Mouse (Mus musculus) monocyte, adult 5-6 weeks (primary cell): ENCODE data around the gene Notch2. TPM values are rescaled to one million over a fixed set of nuclear protein-coding genes. Genes with fewer than 3 reads are reported as not detected.

Experiments
- ATAC-seq: fragments of 153-309, 156-312 bp; replicated peaks from 2 replicates; pipeline ENCODE4 v1.8.0; 2017; ENCODE audit warnings: mild to moderate bottlenecking; ENCODE audit not compliant: low TSS enrichment, insufficient number of reproducible peaks, severe bottlenecking, poor library complexity, low FRiP score
- total RNA-seq: library from RNA; stranded (forward); fragments of 200-1000, 200-491, 200-594 nt; gene quantifications from 3 replicates; pipeline ENCODE4 v1.2.3, GENCODE M21; 2017

Notch2 gene
- total RNA-seq, 1 experiment from 2014 or later, result 135 TPM

DNA sequence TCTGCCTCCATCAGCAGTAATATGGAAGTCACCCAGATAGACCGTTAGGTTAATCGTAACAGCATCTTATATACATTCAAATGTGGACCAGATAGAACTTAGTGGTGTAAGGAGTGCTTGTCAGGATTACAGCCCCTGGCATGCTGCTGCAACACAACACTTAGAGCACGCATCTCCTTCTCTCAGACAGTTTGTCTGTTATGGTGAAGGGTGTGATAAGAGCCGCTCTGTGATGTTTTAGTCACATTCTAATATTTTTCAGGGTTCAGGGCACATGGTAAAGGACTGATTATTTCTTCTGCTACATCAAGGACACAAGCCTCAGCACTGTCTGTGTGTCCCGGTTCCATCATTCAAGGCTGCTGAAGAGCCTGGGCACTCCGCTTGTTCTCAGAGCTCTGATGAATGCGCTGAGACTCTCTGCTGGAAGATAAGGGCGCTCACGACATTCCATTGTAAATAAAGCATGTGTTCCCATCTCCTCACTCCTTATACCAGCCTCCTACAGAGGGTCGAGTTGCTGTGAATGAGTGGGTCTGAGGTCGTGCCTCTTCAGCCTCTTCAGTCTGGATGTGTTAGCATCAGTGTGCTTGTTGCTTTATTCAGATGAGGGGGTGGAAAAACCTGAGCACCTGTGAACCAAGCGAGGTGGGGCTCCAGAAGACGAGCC is 48.5 kb downstream of the Notch2 start:
- ATAC-seq, result no peak

DNA sequence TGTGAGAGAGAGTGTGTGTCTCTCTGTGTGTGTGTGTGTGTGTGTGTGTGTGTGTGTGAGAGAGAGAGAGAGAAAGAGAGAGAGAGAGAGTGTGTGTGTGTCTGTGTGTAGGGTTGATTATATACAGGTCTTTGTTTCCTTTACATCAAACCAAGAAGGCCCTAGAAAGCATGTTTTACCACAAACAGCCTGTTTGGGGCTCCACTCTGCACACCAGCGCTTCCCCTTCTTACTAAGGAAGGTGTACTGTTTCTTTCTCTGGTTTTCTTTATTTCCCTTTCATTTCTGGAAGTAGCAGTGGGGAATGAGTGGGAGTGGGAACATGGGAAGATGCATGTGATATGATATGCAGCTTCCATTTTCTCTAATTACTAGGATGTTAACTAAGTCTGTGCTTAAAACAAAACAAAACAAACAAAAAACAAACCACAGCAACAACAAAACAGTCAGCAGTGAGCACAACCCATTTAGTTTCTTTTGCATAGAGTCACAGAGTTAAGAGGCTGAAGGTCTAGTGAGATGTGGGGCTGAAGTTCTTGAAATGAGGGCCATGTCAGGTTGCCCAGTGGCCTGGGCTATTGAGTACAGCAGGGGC is 49.4 kb downstream of the Notch2 start:
- no peak for ATAC-seq

GRCm38 (mm10) chr3:98063186-98063771 is 50.0 kb downstream of the Notch2 start:
- ATAC-seq, result no peak

GRCm38 (mm10) chr3:98063833-98064232 is 50.5 kb downstream of the Notch2 start:
- no peak for ATAC-seq

- ATAC-seq, result no peak
Observed at GRCm38 (mm10) chr3:98065004-98065403, 51.7 kb downstream of the Notch2 start.

- peak; percentile 64; the same call in 1 of the 2 replicates for ATAC-seq
Observed at GRCm38 (mm10) chr3:98066434-98066833, 53.1 kb downstream of the Notch2 start.

DNA sequence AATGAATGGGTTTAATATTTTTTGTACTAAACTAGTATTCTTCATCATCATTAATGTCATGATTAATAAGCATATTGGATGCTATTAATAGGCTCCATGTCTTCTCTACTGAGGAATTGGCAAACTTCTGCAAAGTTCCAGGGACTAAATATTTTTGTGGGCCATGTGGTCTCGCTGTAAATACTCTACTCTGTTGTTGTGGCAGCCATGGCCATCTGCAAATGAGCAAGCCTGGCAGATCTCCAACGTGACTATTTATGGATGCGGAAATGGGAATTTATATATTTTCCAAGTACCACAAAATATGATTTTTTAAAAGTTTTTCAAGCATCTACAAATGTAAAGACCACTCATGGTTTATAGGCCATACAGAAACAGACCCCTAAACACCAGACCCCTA is 54.1 kb downstream of the Notch2 start:
- ATAC-seq, result no peak

DNA sequence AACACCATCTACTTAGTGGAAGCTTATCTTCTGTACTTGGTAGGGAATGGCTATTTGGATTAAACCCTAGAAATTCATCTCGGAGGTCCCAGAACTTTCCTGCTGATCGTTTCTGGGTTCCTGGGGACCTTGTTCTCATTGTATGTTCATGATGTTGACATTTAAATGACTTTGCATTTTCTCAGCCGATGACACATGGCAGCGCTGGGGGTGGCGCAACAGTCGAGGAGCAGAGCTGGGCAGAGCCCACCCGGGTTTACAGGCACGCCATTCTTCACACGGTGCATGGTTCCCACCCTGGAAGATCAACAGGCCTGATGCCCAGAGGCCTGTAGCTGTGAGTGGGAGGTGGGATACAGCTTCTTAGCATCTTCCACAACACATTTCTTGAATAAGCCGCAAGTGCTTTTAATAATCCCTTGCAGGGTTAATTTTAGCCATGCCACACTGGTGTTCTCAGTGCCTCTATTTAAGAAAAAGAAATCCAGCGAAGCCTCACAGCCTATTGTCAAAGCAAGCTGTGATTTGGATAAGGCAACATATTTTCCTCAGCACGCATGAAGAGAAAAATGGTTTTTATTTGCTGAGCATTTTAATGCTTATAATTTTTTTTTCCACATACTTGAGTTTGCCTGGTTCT is 54.6 kb downstream of the Notch2 start:
- ATAC-seq, result no peak

GRCm38 (mm10) chr3:98069161-98069560 is 55.8 kb downstream of the Notch2 start:
- no peak for ATAC-seq

DNA sequence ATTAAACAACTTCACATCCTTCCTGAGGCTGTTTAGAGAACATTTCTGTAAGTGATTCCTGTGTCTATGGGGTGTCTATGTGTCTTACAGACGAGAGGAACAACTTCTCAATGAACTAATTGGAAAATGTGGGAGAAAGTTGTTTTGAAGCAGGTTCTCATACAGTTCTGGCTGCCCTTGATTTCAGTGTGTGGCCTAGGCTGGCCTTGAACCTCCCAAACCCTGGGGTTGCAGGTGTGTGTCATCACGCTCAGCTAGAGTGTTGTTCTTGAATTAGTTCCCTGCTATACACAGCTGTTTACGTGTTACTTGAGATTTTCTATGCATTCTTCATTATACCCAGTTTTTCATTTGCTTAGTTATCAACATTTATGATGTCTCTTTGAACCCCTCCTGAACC is 56.5 kb downstream of the Notch2 start:
- no peak for ATAC-seq

DNA sequence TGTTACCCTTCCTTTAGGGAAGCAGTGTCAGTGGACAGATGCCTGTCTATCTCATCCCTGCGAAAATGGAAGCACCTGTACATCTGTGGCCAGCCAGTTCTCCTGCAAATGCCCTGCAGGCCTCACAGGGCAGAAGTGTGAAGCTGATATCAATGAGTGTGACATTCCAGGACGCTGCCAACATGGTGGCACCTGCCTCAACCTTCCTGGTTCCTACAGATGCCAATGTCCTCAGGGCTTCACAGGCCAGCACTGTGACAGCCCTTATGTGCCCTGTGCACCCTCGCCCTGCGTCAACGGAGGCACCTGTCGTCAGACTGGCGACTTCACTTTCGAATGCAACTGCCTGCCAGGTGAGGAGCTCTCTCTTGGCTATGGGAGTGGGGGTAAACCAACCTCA is 59.2 kb downstream of the Notch2 start:
- no peak for ATAC-seq

DNA sequence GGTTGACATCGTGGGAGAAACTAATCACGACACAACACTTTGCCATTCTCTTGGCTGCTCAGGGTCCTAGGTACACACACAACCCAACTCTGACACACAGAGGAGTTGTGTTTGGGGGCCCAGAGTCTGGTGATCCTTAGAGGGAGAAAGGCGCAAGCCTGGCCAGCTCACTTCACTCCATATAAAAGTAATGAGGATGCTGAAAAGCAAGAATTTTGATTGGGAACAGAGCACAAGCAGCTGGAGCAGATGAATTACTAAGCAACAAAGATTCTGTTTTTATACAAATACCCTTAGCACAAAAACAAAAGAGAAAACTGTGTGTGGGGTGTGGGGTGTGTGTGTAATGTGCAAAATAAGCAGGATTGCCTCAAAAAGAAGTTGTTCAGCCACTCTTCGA is 60.2 kb downstream of the Notch2 start:
- ATAC-seq, result no peak

- ATAC-seq, result no peak
Observed at GRCm38 (mm10) chr3:98074622-98075231, 61.4 kb downstream of the Notch2 start.

- ATAC-seq, result no peak
Observed at GRCm38 (mm10) chr3:98077866-98078265, 64.5 kb downstream of the Notch2 start.

DNA sequence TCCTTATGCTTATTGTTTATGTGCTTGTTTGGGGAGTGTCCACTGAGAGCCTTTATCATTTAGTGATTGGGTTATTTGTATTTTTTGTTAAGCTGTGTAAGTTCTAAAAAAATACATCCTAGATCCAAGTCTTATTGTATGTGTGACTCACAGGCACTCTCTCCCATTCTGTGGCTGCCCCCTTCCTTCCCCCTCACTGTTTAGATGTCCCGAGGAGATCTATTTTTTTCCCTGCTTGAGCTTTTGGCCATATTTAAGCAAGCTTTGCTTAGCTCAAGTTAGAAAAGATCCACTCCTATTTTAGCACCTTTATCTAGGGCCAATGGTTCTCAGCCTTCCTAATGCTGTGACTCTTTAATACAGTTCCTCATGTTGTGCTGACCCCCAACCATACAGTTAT is 65.5 kb downstream of the Notch2 start:
- no peak for ATAC-seq

DNA sequence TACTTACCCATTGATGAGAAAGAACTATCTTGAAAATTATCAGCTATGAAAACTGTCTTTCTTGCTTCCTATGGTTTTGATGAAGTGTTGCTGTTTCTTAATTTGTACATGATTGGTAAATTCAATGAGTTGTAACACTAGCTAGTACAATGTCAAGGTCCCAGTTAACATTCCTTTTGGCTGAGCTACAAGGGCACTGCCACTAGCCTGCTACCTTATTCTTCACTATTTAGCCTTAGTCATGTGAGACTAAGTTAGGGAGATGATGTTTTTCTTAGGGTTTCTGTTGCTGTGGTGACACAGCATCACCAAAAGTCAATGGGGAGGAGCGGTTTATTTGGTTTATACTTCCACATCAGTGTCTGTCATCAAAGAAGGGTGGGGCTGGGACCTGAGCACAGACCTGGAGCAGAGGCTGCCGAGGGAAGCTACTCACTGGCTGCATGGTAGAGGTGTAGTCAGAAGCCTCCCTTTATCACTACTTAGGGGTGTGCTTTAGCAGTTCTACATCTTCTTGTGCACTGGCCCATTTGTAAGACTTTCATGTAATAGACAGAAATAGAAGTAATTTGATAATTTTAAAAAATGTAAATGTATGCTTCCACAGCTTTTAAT is 66.4 kb downstream of the Notch2 start:
- ATAC-seq, result no peak

- ATAC-seq, result no peak
Observed at GRCm38 (mm10) chr3:98080630-98081029, 67.3 kb downstream of the Notch2 start.

GRCm38 (mm10) chr3:98082188-98082587 is 68.9 kb downstream of the Notch2 start:
- no peak for ATAC-seq

- no peak for ATAC-seq
Observed at GRCm38 (mm10) chr3:98082972-98083371, 69.6 kb downstream of the Notch2 start.
